Mouse (Mus musculus): ENCODE data around the gene Rhbg. TPM values are rescaled to one million over a fixed set of nuclear protein-coding genes. Genes with fewer than 3 reads are reported as not detected.

The Rhbg gene
- polyA plus RNA-seq, 2 experiments, result 11.0 to 17.0 TPM

DNA sequence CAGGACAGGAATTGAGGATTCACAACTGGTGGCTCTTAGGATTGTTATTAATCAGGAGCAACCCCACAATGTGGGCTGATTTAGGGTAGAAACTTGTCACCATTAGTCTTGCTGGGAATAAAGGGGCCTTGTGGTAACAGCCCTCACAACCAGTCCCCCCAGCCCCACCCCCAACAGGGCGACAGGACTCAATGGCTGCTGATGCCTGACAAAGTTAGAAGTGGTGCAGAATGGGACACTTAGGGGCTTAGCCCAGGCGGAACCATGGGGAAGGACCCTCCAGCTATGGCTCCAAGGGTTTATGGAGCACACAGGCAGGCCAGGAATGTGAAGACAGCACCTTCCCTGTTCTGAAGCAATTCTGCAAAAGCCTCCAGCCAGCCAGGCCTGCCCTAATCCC lies 18.9 kb downstream of the Rhbg start:
- Histone ChIP-seq H3K36me3 (ENCODE audit: control insufficient read depth, insufficient read depth, low read length) (no peaks in the 10 kb centered on the region), H3K4me2 (replicated peaks; ENCODE audit: low read depth, low read length, severe bottlenecking) (no peak overlapping the region), H3K9ac (ENCODE audit: low read depth, low read length, severe bottlenecking) (no peak overlapping the region), H3K27me3 (ENCODE audit: control insufficient read depth, insufficient read depth, low read length) (peaks cover 38% of the 10 kb centered on the region), H3K4me1 (ENCODE audit: control insufficient read depth, insufficient read depth, low read length) (0 out of 2 replicates have a peak, but pooled peaks cover 4% of the 10 kb centered on the region), H3K9me3 (ENCODE audit: control insufficient read depth, low read length) (no peaks in the 10 kb centered on the region), H3K27ac (replicated peaks; ENCODE audit: low read depth, low read length) (no peak overlapping the region), H3K4me3 (replicated peaks; ENCODE audit: low read length) (no peak overlapping the region)
- ATAC-seq (ENCODE audit: low FRiP score, low read depth), result no peak
- no peak for DNase-seq (ENCODE audit: low spot score)
- 49% methylated on average over 2 of the region's 2 CpGs for WGBS
- no peak for TF ChIP-seq POLR2A (IDR thresholded peaks at IDR 0.05; ENCODE audit: borderline replicate concordance, extremely low read depth, insufficient read depth, insufficient read length)

DNA sequence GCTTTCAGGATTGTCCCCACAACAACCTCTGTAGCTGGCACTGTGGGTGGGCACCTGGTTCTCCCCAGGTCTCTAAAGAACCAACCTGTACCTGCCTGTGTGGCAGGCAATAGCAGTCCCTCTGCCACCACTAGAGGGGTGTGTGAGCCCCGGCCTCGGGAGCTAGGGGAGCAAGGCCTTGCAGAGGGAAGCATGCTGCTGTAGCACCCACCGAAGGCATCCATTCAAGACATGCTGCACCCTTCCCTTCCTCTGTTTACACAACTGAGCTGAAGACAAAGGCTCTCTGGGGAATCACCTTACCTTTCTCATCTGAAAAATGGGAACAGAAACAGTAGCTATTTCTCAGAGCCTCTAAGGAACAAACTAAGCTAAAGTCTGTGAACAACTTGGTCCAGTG lies 19.3 kb downstream of the Rhbg start:
- Histone ChIP-seq H3K27me3 (ENCODE audit: control insufficient read depth, insufficient read depth, low read length) (peaks cover 38% of the 10 kb centered on the region), H3K9ac (ENCODE audit: low read depth, low read length, severe bottlenecking) (no peak overlapping the region), H3K4me1 (ENCODE audit: control insufficient read depth, insufficient read depth, low read length) (0 out of 2 replicates have a peak, but pooled peaks cover 4% of the 10 kb centered on the region), H3K4me2 (replicated peaks; ENCODE audit: low read depth, low read length, severe bottlenecking) (no peak overlapping the region), H3K9me3 (ENCODE audit: control insufficient read depth, low read length) (no peaks in the 10 kb centered on the region), H3K27ac (replicated peaks; ENCODE audit: low read depth, low read length) (no peak overlapping the region), H3K4me3 (replicated peaks; ENCODE audit: low read length) (no peak overlapping the region), H3K36me3 (ENCODE audit: control insufficient read depth, insufficient read depth, low read length) (no peaks in the 10 kb centered on the region)
- no peak for ATAC-seq (ENCODE audit: low FRiP score, low read depth)
- 5% methylated on average over 3 of the region's 3 CpGs for WGBS
- TF ChIP-seq POLR2A (IDR thresholded peaks at IDR 0.05; ENCODE audit: borderline replicate concordance, extremely low read depth, insufficient read depth, insufficient read length), result no peak
- no peak for DNase-seq (ENCODE audit: low spot score)

DNA sequence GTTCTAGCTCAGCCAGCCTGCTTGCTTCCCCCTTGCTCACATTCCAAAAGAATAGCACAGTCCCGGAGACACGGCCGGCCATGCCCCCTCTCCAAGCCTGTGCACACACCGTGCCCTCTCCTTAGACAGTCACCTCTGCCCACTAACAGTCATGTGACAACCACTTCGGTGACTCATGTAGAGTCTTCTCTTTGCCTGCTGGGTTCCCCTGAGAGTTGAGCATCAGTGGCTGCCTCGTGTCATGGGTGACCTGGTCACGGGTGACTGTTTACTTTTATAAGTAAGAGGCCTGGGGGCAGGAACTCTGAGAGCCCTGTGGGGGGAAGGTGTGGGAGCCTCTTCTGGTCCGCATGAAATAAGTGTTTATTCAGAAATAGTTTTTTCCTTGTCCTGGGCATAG lies 20.5 kb downstream of the Rhbg start:
- no peak for DNase-seq (ENCODE audit: low spot score)
- Histone ChIP-seq H3K36me3 (ENCODE audit: control insufficient read depth, insufficient read depth, low read length) (no peaks in the 10 kb centered on the region), H3K27me3 (ENCODE audit: control insufficient read depth, insufficient read depth, low read length) (peaks cover 35% of the 10 kb centered on the region), H3K27ac (replicated peaks; ENCODE audit: low read depth, low read length) (no peak overlapping the region), H3K9ac (ENCODE audit: low read depth, low read length, severe bottlenecking) (no peak overlapping the region), H3K4me3 (replicated peaks; ENCODE audit: low read length) (no peak overlapping the region), H3K4me1 (ENCODE audit: control insufficient read depth, insufficient read depth, low read length) (0 out of 2 replicates have a peak, but pooled peaks cover 4% of the 10 kb centered on the region), H3K9me3 (ENCODE audit: control insufficient read depth, low read length) (no peaks in the 10 kb centered on the region), H3K4me2 (replicated peaks; ENCODE audit: low read depth, low read length, severe bottlenecking) (no peak overlapping the region)
- 60% methylated on average over 8 of the region's 8 CpGs for WGBS
- ATAC-seq (ENCODE audit: low FRiP score, low read depth), result no peak
- TF ChIP-seq POLR2A (IDR thresholded peaks at IDR 0.05; ENCODE audit: borderline replicate concordance, extremely low read depth, insufficient read depth, insufficient read length), result no peak

DNA sequence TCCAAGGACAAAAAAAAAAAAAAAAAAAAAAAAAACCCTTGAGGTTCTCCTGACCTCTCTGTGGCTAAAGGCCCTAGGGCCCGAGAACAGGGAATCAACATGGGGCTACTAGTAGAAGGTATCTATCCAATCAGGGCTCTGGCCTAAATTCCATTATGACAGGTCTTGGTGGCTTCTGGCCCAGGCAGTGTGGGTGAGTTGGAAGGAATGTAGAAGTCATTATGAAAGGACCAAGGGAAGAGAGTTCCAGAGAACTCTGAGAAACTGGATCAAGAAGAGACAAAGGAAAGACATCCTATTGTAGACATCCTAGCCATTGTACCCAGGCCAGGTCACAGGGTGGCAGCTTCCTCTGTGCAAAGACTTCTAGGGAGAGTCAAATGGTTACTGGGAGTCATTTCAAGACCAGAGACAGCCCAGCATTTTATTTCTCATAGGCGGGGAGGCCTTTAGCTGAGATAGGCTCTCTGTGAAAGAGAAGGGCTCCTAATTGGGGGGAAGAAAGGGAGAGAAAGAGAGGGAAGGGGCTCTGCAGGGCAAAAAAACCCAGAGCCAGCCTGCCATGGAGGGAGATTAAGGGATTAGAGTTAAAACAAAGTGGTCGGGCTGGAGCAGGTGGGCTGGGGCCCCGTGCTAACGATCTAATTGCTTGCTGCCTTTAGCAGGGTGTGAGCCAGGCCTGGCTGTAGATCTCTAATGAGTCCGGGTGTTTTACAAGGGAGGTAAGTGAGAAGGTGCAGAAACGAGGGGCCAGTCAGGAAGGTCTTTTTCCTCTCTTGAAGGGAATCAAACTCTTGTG lies 21.5 kb downstream of the Rhbg start:
- Histone ChIP-seq H3K9me3 (ENCODE audit: control insufficient read depth, low read length) (no peaks in the 10 kb centered on the region), H3K36me3 (ENCODE audit: control insufficient read depth, insufficient read depth, low read length) (no peaks in the 10 kb centered on the region), H3K27me3 (ENCODE audit: control insufficient read depth, insufficient read depth, low read length) (peaks cover 27% of the 10 kb centered on the region), H3K9ac (ENCODE audit: low read depth, low read length, severe bottlenecking) (no peak overlapping the region), H3K4me2 (replicated peaks; ENCODE audit: low read depth, low read length, severe bottlenecking) (no peak overlapping the region), H3K27ac (replicated peaks; ENCODE audit: low read depth, low read length) (no peak overlapping the region), H3K4me1 (ENCODE audit: control insufficient read depth, insufficient read depth, low read length) (0 out of 2 replicates have a peak, but pooled peaks cover 4% of the 10 kb centered on the region), H3K4me3 (replicated peaks; ENCODE audit: low read length) (no peak overlapping the region)
- ATAC-seq (ENCODE audit: low FRiP score, low read depth), result no peak
- WGBS, result 14% methylated on average over 7 of the region's 7 CpGs
- DNase-seq (ENCODE audit: low spot score), result no peak
- TF ChIP-seq POLR2A (IDR thresholded peaks at IDR 0.05; ENCODE audit: borderline replicate concordance, extremely low read depth, insufficient read depth, insufficient read length), result no peak

DNA sequence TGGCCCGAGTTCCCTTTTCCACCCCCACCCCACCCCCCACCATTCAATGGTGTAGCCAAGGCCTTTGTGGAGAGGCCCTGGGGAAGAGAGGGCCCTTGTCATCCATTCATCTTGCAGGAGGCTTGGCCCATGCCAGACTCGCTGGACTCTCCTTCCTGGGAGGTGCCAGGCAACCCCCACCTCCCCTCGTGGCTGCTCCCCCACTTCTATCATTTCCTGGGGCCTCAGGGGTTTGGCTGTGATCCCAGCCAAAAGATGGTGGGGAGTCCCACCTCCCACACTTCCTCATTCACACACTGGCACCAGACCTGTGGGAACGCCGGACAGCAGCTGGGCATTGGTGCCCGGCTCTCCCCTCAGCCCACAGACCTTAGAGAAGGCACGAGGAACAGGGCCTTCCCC lies 22.2 kb downstream of the Rhbg start:
- H3K4me2 ChIP-seq (replicated peaks; ENCODE audit: low read depth, low read length, severe bottlenecking), result no peak overlapping the region
- TF ChIP-seq POLR2A (IDR thresholded peaks at IDR 0.05; ENCODE audit: borderline replicate concordance, extremely low read depth, insufficient read depth, insufficient read length), result no peak
- no peaks in the 10 kb centered on the region for H3K36me3 ChIP-seq (ENCODE audit: control insufficient read depth, insufficient read depth, low read length)
- ATAC-seq (ENCODE audit: low FRiP score, low read depth) (no peak), DNase-seq (ENCODE audit: low spot score) (no peak)
- 53% methylated on average over 7 of the region's 7 CpGs for WGBS
- 0 out of 2 replicates have a peak, but pooled peaks cover 4% of the 10 kb centered on the region for H3K4me1 ChIP-seq (ENCODE audit: control insufficient read depth, insufficient read depth, low read length)
- peaks cover 21% of the 10 kb centered on the region; the same call in 1 of the 2 replicates for H3K27me3 ChIP-seq (ENCODE audit: control insufficient read depth, insufficient read depth, low read length)
- no peaks in the 10 kb centered on the region for H3K9me3 ChIP-seq (ENCODE audit: control insufficient read depth, low read length)
- H3K4me3 ChIP-seq (replicated peaks; ENCODE audit: low read length), result no peak overlapping the region
- H3K9ac ChIP-seq (ENCODE audit: low read depth, low read length, severe bottlenecking), result no peak overlapping the region
- H3K27ac ChIP-seq (replicated peaks; ENCODE audit: low read depth, low read length), result no peak overlapping the region
